Mouse (Mus musculus): ENCODE results near the gene Dgkq.

Dgkq gene

GRCm38 (mm10) chr5:108680871-108681270 is 11.4 kb upstream of the Dgkq start:
- no peak for DNase-seq

DNA sequence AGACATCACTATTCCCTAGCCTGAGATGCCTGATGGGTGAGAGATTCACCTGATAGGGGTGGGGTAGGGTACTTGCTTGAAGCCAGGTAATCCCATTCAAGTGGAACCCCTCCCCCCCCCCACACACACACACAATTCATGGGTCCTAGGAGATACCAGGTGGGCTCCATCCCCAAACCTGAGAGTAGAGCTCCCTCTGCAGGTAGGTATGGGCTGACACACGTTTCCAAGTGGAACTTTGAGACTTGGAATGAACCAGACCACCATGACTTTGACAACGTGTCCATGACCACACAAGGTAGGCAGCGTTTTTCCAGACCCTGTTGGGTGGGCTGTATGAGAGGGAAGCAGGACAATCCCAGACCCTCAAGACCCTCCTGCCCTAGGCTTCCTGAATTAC is 10.4 kb upstream of the Dgkq start:
- DNase-seq, result no peak

- DNase-seq, result no peak
Observed at GRCm38 (mm10) chr5:108678296-108678854, 8.9 kb upstream of the Dgkq start.

GRCm38 (mm10) chr5:108677605-108678295 is 8.3 kb upstream of the Dgkq start:
- DNase-seq, result peak; percentile 38

DNA sequence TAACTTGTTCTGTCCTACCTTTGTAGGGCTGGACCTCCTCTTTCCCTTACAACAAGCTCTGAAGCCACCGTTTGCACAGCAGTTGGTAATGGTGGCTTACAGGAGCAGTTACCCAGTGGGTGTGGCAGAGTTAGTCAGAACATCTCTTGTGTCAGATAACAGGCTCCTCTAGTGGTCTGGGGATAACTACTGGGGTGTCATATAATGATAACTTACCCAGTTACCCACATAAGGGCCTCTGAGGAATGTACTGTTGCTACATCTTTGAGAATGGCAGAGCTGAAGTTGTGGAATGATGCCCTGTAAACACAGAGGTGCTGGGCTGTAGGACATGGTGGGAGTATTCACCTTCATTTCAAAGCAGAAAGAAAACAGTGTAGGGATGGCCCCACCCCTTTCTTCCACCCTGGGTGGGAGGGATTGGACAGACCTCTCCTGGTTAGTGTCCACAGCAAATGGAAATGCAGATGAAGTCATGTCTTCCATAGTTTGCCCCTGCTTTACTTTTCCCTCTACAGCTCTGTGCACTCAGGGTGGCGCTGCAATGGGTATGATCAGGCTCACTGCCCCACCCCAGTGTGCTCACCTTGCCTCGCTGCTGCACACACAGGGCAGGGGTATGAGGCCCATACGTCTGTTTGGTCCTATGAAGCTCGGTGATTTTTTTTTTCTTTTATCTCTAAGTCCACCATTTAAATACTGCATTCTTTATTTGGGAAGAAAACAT is 7.5 kb upstream of the Dgkq start:
- DNase-seq, result no peak

- DNase-seq, result no peak
Observed at GRCm38 (mm10) chr5:108675251-108675816, 5.9 kb upstream of the Dgkq start, which contains the start of gene Slc26a1. Slc26a1 (minus strand) TSS chr5:108675569.

DNA sequence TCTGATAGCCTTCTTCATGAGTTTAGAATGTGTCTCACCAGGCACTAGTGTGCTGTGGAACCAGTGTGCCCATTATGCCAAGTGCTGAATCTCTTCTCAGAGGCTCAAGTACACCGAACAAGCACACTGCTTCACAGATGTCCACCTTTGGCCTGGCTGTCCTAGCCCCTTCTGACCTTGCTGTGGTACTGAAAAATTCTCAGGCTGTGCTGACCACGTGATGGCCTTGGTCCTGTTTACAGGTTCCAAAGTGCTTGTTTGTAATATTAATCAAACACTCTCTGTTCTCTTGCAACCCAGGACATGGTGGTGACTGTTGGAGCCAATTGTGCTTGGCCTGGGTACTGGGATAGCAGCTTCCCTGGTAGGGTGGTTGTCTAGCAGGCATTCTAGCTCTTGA is 5.2 kb upstream of the Dgkq start:
- DNase-seq, result no peak

DNA sequence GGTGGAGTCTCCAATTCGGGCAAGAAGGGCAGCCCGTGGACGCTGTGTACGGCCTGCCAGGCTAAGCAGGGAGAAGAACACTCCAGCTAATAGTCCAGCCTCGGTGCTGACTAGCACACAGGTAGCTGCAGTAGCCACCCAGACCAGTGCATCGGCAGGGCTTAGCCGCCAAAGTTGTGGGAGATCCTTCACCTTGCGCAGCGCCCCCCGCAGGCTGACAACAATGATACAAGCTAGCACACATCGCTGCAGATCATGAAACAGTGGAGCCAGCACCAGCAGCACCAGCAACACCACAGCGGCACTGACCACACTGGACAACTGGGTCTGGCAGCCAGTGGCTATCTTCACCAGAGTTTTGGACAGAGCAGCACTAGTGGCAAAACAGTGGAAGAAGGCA is 2.3 kb upstream of the Dgkq start:
- no peak for DNase-seq

DNA sequence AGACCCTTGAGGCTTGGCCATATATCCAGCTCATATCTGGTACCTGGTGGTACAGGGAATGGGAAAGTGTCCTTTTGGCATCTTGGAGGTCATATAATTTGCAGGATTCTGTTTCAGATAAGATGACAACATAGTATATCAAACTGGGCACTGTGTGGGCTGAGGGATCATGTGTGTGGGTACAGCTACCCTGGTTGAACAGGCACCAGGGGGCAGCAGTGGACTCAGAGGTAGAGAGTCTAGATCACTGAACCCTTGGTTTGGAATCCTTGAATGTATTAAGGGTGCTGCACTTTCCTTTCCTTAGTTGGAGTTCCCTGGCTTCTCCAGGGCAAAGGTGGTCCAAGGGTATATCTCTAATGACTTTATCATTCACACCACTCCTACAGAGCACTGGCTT is 1.3 kb upstream of the Dgkq start:
- peak; percentile 67 for DNase-seq

- DNase-seq, result no peak
Observed at GRCm38 (mm10) chr5:108669986-108670385, 514 bp upstream of the Dgkq start.

DNA sequence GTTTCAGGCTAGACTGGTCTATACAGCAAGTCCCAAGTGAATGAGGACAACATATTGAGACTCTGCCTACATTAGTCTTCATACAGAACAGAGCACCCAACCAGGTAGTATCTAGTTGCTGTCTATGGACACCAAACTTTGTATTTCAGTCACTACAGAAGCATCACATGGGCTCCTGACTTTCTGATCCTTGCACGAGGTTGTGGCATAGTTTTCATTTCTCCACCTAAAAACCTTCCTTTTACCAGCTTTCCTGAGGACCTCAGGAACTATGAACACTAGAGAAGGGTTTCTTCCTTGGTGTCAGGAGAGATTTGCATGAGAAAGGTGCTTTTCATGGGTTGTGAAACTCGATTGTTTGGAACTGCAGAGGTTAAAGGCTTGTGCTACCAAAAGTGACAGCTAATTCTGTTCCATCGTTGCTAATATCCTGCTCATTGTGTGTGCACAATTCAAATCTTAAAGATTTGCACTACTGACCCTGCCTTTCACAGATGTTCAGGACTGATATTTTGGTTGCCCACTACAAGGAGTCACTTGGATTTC is 1.0 kb downstream of the Dgkq start:
- DNase-seq, result no peak

GRCm38 (mm10) chr5:108667370-108667769 is 2.1 kb downstream of the Dgkq start:
- no peak for DNase-seq

DNA sequence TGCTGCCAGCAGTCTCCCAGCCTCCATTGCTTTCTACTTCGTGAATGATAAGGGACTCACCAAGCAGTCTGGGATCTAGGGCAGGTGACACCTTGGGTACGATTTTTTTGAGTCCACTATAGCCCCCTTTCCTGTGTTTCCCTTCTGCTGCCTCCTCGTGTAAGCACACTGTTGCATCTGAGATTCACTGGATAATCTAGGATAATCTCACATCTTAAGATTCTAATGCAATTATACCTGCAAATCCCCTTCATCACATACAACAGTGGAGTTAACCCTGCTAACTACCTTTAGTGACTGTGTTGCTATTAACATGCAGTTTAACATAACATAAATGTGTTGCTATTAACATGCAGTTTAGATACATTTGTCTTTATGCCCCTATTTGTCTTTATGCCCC is 4.4 kb downstream of the Dgkq start:
- no peak for DNase-seq

- DNase-seq, result no peak
Observed at GRCm38 (mm10) chr5:108662772-108663171, 6.7 kb downstream of the Dgkq start.

DNA sequence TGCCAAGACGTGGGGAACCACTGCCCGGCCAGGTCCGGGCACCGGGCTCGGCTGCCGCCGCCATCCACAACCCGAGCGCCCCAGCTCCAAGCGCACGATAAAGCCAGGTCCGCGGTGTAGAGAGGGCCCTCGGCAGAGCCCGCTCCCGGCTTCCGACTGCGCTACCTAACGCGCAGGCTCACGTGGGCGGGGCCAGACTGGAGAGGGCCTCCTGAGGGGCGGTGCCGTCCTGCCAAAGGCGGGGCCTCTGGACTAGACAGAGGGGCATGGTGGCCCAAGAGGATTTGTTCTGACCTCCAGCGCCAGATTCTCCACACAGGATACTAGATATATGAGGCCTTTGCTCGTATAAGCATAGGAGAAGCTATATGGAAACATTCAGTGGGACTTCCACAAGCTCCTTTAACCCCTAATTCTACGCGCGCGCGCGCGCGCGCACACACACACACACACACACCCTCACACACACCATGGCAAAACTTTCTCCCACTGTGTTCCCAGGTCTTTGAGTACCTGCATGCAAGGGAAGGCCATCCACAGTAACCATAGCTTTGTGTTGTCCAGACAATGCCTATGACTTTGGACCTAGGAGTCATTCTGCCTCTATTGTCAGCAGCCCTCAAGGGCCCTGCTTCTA is 8.7 kb downstream of the Dgkq start:
- peak; percentile 97 for DNase-seq

DNA sequence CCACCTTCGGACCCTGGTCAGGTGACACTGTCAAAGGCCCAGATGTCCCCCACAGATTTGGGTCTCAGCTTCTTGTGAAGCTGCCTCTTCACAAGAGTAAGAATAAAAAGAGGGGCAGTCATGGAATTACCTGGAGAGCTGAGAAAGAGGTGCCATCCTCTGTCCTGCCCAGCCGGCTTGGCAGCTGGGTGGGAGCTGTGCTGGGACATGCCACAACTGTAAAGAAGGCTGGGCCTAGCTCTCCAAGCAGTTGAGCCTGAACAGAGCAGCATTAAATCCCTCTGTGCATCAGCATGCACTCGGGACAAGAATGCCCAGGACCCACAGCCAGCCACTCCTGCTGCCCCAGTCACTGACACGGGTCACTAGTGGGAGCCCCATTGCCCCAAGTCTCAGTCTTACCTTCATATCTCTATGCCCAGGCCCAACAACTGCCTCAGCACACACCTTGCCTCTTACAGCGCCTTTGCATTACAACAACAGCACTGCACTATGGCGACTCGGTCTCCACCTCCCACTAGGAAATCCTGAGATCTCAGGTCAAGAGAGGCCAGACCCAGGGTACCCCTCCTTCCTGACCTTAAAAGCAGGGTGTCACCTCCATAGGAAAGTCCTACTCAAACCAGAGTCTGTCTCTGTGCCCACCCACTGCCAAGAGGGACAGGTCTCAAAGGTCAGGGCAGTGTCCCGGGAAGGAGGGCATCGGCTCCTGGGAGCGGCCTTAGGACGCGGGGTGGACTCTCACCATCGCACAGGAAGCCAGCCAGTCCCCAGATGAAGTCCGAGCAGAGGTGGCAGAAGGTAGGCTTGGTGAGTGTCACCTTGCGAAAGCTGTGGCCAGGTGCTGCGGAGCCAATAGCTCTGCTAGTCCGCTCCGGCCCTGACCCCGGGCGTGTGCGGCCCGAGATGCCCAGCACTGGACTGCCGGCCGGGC is 9.5 kb downstream of the Dgkq start, which contains the start of gene Idua:
Gene Idua (plus strand): TSS at position 634 of the 934 bp plus-strand sequence.
- no peak for DNase-seq

DNA sequence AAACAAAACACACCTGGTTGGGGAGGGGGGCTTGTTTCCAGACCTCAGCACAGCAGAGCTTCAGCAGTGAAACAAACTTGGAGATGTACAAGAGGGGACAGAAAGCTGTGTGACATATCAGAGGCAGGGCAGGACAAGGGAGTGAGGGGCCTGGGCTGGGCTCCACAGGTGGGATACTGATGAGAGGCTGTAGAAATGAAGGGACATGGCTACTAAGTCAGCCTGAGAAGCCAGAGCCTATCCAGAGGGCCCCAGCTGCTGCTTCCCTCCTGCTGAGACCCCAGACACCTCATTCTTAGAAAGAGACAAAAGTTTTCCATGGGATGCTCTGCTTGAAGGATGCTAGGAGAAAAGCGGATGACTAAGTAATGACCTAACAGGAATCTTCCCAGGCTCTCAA is 10.9 kb downstream of the Dgkq start:
- no peak for DNase-seq

DNA sequence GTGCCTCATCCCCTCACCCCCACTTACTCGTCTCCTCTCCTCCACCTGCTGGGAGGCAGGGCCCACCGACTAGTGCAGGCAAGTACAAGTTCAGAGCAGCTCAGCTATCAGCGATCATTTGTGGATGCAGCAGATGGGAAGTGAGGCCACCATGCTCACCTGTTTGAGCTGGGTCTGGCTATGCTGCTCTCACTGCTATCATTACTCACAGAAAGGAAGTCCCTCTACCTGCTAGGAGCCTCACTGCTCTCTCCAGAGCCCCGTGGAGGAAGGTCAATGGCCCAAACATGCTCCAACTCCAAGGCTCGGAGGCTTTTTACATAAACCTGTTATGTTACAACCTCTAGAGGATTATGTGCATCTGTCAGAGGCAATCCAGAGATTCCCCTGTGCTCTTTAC is 12.1 kb downstream of the Dgkq start:
- no peak for DNase-seq

DNA sequence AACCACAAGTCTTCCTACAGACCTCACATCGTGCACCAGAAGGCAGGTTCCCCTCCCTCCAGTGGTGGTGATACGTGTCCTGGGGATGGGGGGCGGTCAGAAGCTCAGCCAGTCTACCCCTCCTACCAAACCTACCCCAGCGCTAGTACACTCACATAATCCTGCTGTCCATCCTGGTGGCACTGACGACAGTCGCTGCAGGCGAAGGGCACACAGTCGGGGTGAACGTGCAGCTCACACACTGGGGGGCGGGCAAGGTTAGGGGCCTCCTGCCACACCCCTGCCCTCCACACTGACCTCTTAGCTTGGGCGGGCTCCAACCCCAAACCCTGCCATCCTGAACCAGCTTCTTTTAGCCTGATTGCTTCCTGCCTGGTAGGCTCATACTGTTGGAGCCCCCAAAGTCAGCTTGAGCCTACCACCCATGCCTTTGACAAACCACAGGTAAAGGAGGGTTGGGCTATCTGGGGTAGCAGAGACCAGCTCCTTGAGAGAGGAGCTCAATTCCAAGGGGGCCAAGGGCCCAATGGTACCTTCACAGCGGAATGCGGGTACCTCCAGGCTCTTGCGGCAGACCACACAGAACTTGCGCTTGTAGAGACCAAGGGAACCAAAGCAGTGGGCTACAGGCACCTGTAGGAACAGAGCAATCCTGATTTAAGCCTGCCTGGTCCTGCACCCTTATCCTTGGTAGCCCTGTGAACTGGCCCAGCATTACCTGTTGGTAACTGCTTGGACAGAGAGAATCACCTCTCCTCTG is 13.4 kb downstream of the Dgkq start:
- DNase-seq, result no peak

DNA sequence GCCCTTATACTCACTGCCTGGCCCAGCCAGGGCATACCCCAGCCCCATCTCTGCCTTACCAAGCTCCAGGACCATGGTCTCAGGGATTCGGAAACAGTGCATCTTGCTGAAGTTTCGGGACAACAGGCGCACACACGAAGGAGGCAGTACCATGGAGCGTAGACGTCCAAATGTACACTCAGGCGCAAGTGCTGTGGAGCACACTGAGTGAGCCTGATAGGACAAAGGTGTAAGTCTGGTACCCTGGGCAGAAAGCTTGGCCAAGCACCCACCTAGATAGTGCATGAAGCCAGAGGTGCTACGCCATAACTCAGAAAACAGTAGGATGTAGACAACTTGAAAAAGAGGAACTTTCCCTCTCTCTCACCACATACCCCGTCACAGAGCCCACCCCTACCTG is 14.1 kb downstream of the Dgkq start:
- no peak for DNase-seq

- no peak for DNase-seq
Observed at GRCm38 (mm10) chr5:108654444-108654990, 15.0 kb downstream of the Dgkq start.
